Mouse (Mus musculus) liver, embryonic 11.5 days (tissue): ENCODE measurements around the gene Zfp36l2. TPM values are rescaled to one million over a fixed set of nuclear protein-coding genes. Genes with fewer than 3 reads are reported as not detected.

Experiments
- ATAC-seq: fragments of 200-750 bp; cut with Nextera tagmentation; replicated peaks from 2 replicates; pipeline ENCODE4 v1.8.0; 2017; ENCODE audit warnings: moderate number of reproducible peaks, mild to moderate bottlenecking, moderate TSS enrichment, moderate library complexity; ENCODE audit not compliant: low FRiP score
- DNase-seq: peaks from one replicate; pipeline ENCODE4 v3.0.0-alpha.2; 2017; ENCODE audit warnings: low spot score
- H3K27ac ChIP-seq: fragments of 300-500 bp; sonication (generic); 2 replicates; pipeline ENCODE4 v1.5.1; 2014; ENCODE audit warnings: mild to moderate bottlenecking, low read depth, low read length, control low read depth
- H3K27me3 ChIP-seq: fragments of 300-500 bp; sonication (generic); replicated peaks from 2 replicates; pipeline ENCODE4 v1.6.1; 2014; ENCODE audit warnings: low read length, mixed read lengths; ENCODE audit not compliant: control insufficient read depth, insufficient read depth
- H3K36me3 ChIP-seq: fragments of 300-500 bp; sonication (generic); 2 replicates; pipeline ENCODE4 v1.6.1; 2014; ENCODE audit warnings: mild to moderate bottlenecking, low read length, moderate library complexity, mixed read lengths; ENCODE audit not compliant: control insufficient read depth, insufficient read depth
- H3K4me1 ChIP-seq: fragments of 300-500 bp; sonication (generic); replicated peaks from 2 replicates; pipeline ENCODE4 v1.6.1; 2014; ENCODE audit warnings: low read length, mixed read lengths; ENCODE audit not compliant: control insufficient read depth, insufficient read depth
- H3K4me2 ChIP-seq: fragments of 300-500 bp; sonication (generic); 2 replicates; pipeline ENCODE4 v1.6.1; 2014; ENCODE audit warnings: mild to moderate bottlenecking, control low read depth, moderate library complexity
- H3K4me3 ChIP-seq: fragments of 300-500 bp; sonication (generic); 2 replicates; pipeline ENCODE4 v1.5.1; 2014; ENCODE audit warnings: low read depth, low read length, control low read depth
- H3K9ac ChIP-seq: fragments of 300-500 bp; sonication (generic); 2 replicates; pipeline ENCODE4 v1.6.1; 2014; ENCODE audit warnings: low read depth, low read length, control low read depth
- H3K9me3 ChIP-seq: fragments of 300-500 bp; sonication (generic); 2 replicates; pipeline ENCODE4 v1.6.1; 2016; ENCODE audit warnings: low read length, inconsistent platforms, mixed read lengths; ENCODE audit not compliant: control insufficient read depth
- WGBS: fragments of 180-500 bp; shearing (Covaris S2); extraction: QIAGEN DNeasy Blood & Tissue Kit; methylation state at CpG from one replicate; pipeline ENCODE4 v1.1.7; 2014; 5-methylcytosine and 5-hydroxymethylcytosine counted together
- polyA plus RNA-seq: library from polyadenylated mRNA; unstranded; fragments of >200 nt; fragmentation: Nextera tagmentation; extraction: Ambion mirVana; gene quantifications from 2 replicates; pipeline ENCODE4 v1.2.1, GENCODE M21; 2014

Zfp36l2 gene
- polyA plus RNA-seq, 1 experiment from 2014 or later: 24.7 TPM

- Histone ChIP-seq H3K4me3 (no peak overlapping the region), H3K9ac (peak overlapping the region; percentile 68), H3K4me1 (peaks cover 91% of the 10 kb centered on the region), H3K9me3 (no peaks in the 10 kb centered on the region), H3K27me3 (no peaks in the 10 kb centered on the region), H3K4me2 (peak overlapping the region; percentile 74), H3K27ac (peak overlapping the region; percentile 99), H3K36me3 (no peaks in the 10 kb centered on the region)
- 50% methylated on average over 7 of the region's 7 CpGs for WGBS
- ATAC-seq (no peak), DNase-seq (no peak)
Observed at GRCm38 (mm10) chr17:84146458-84147182, 41.1 kb downstream of the Zfp36l2 start.

DNA sequence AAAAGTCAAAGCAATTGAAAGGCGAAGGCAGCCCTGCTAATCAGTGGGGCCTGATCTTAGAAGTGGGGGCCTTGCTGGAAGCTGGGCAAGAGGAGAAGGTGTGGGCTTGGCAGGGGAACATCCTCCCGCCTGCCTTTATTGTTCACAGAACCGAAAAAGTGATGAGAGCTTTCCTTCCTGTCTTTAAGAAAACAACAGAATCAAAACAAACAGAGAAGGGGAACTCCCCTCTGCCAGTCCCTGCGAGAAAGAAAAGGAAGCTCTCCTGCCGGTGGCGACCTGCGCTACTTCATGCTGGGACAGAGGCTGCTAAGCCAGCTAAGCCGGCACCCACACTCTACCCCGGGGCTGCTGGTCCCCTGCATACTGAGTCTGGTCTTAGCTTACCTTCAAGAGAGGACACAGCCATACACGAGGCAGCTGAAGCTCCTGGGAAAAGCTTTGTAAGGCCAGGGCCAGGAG lies 41.9 kb downstream of the Zfp36l2 start:
- 11% methylated on average over 10 of the region's 10 CpGs for WGBS
- peaks cover 94% of the 10 kb centered on the region for H3K4me1 ChIP-seq
- no peak overlapping the region for H3K4me3 ChIP-seq

GRCm38 (mm10) chr17:84144762-84145599 lies 42.8 kb downstream of the Zfp36l2 start:
- Histone ChIP-seq H3K9me3 (no peaks in the 10 kb centered on the region), H3K4me1 (peaks cover 94% of the 10 kb centered on the region), H3K27me3 (no peaks in the 10 kb centered on the region), H3K36me3 (no peaks in the 10 kb centered on the region), H3K4me3 (no peak overlapping the region), H3K4me2 (peak overlapping the region; percentile 74), H3K27ac (peak overlapping the region; percentile 99), H3K9ac (peak overlapping the region; percentile 68)
- DNase-seq: no peak
- ATAC-seq: no peak
- WGBS: 47% methylated on average over 5 of the region's 5 CpGs

More for the DNA sequence above, 41.9 kb downstream of the Zfp36l2 start:
- no peak for ATAC-seq
- Histone ChIP-seq H3K36me3 (no peaks in the 10 kb centered on the region), H3K4me2 (peak overlapping the region; percentile 74), H3K27me3 (no peaks in the 10 kb centered on the region), H3K9me3 (no peaks in the 10 kb centered on the region), H3K27ac (peak overlapping the region; percentile 99), H3K9ac (peak overlapping the region; percentile 68)
- DNase-seq: no peak

- no peaks in the 10 kb centered on the region for H3K36me3 ChIP-seq
Observed at GRCm38 (mm10) chr17:84144130-84144529, 43.6 kb downstream of the Zfp36l2 start.

GRCm38 (mm10) chr17:84143219-84143844 lies 44.4 kb downstream of the Zfp36l2 start:
- H3K27ac ChIP-seq: peak overlapping the region; percentile 2; the same call in 1 of the 2 replicates

More at GRCm38 (mm10) chr17:84144130-84144529, 43.6 kb downstream of the Zfp36l2 start:
- peaks cover 89% of the 10 kb centered on the region for H3K4me1 ChIP-seq
- DNase-seq (no peak), ATAC-seq (no peak)
- no peak overlapping the region for H3K9ac ChIP-seq
- H3K4me3 ChIP-seq: no peak overlapping the region
- no peak overlapping the region for H3K4me2 ChIP-seq
- H3K27ac ChIP-seq: no peak overlapping the region
- no peaks in the 10 kb centered on the region for H3K27me3 ChIP-seq
- 84% methylated on average over 3 of the region's 3 CpGs for WGBS
- no peaks in the 10 kb centered on the region for H3K9me3 ChIP-seq

DNA sequence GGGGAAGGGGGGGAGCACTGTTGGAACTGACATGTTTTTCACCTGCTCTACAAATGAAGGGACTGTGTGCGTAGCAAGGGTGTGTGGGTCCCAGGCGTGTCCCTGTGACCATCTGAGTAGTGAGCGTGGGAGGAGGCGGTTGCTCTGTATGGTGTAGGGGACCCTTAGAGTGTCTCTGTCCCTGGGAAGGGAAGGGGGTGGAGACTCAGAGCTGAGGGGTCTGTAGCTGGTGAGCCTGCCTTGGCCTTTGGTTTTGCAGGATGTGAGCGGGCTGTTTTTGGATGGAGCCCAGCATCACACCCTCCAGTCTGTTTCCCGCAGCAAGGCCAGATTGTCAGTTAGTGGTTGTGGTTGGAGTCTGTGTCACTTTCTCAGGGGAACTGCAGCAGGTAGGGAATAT lies 46.1 kb downstream of the Zfp36l2 start:
- no peak for DNase-seq
- Histone ChIP-seq H3K27me3 (no peaks in the 10 kb centered on the region), H3K9me3 (no peaks in the 10 kb centered on the region), H3K27ac (peak overlapping the region; percentile 66; the same call in 1 of the 2 replicates), H3K4me3 (no peak overlapping the region), H3K4me1 (peaks cover 82% of the 10 kb centered on the region), H3K4me2 (no peak overlapping the region), H3K36me3 (no peaks in the 10 kb centered on the region), H3K9ac (peak overlapping the region; percentile 3; the same call in 1 of the 2 replicates)
- ATAC-seq: no peak
- 74% methylated on average over 6 of the region's 6 CpGs for WGBS

More at GRCm38 (mm10) chr17:84143219-84143844, 44.4 kb downstream of the Zfp36l2 start:
- no peaks in the 10 kb centered on the region for H3K27me3 ChIP-seq
- no peak overlapping the region for H3K4me3 ChIP-seq
- no peaks in the 10 kb centered on the region for H3K9me3 ChIP-seq
- ATAC-seq (no peak), DNase-seq (no peak)
- H3K4me2 ChIP-seq: no peak overlapping the region
- WGBS: 48% methylated on average over 12 of the region's 12 CpGs
- H3K9ac ChIP-seq: no peak overlapping the region
- no peaks in the 10 kb centered on the region for H3K36me3 ChIP-seq
- peaks cover 85% of the 10 kb centered on the region for H3K4me1 ChIP-seq

DNA sequence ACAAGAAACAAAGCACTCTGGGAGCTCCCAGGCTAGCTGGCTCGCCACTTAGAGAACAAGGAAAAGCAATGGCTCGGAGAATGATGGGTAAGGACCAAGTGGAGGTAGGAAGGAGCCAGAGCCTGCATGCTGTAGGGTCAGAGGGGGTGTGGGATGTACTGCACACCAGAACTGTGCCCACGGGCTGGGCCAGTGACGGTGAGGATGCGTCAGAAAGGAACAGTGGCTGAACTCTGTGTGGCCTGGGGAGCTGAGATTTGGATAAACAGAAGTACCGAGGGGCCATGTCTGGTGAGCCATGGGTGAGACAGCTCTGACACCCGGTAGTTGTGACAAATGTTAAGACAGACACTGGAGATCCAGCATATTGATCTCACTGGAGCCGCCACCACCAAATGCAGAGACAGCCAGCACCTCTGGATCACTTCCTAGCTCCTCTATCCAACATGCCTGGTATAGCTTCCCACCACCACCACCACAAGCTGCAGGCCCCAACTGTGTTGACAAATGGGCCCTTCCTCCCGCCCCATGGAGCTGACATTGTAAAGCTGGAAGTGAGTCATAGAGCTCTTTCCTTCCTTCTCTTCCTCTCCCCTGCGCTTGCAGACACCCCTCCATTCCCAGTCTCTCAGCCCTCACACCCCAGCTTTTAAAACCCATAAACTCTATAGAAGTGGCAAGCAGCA lies 46.8 kb downstream of the Zfp36l2 start:
- ATAC-seq (no peak), DNase-seq (no peak)
- Histone ChIP-seq H3K4me2 (no peak overlapping the region), H3K27me3 (no peaks in the 10 kb centered on the region), H3K36me3 (no peaks in the 10 kb centered on the region), H3K9ac (peak overlapping the region; percentile 3; the same call in 1 of the 2 replicates), H3K27ac (peak overlapping the region; percentile 66; the same call in 1 of the 2 replicates), H3K9me3 (no peaks in the 10 kb centered on the region), H3K4me3 (no peak overlapping the region), H3K4me1 (peaks cover 81% of the 10 kb centered on the region)
- WGBS: 47% methylated on average over 10 of the region's 10 CpGs
